Mouse (Mus musculus): Measurements from ENCODE around the gene Ypel2. TPM values are rescaled to one million over a fixed set of nuclear protein-coding genes. Genes with fewer than 3 reads are reported as not detected.

Ypel2 gene
- total and polyA plus RNA-seq, 2 experiments from 2014 or later = 4.5 to 6.3 TPM

DNA sequence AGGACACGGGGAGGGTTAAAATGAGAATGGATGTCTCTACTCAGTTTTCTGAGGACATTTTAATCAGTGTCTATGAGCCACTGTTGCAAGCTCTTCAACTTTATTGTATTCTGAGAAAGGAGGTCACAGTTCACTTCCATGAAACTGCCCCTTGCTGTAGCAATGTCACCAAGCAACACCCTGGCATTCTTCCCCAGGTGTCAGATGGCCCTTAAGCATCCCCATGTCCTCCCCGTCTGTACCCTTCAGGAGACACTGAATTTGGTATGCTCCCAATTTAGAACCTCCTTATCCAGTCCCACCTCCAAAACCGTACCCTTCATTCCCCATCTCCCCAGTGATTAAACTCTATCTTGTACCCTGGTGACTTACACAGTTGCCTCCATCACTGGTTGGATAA lies 8.5 kb downstream of the Ypel2 start:
- H3K36me3 ChIP-seq (ENCODE audit: insufficient read depth) = no peaks in the 10 kb centered on the region
- H3K9ac ChIP-seq = no peak overlapping the region
- no peaks in the 10 kb centered on the region for H3K27me3 ChIP-seq (ENCODE audit: insufficient read depth, low read length)
- ATAC-seq = no peak
- no peaks in the 10 kb centered on the region; the same call in 1 of the 2 replicates for H3K4me1 ChIP-seq (ENCODE audit: insufficient read depth)
- no peak for DNase-seq
- H3K4me2 ChIP-seq (ENCODE audit: low read depth) = no peak overlapping the region
- no peak overlapping the region for H3K4me3 ChIP-seq (ENCODE audit: low read depth, low read length)
- WGBS = 81% methylated on average over 3 of the region's 3 CpGs
- H3K9me3 ChIP-seq (ENCODE audit: low read length) = no peaks in the 10 kb centered on the region
- no peak overlapping the region for H3K27ac ChIP-seq (ENCODE audit: low read depth, low read length)
- TF ChIP-seq CTCF (IDR thresholded peaks at IDR 0.05; ENCODE audit: low read depth) = no peak

DNA sequence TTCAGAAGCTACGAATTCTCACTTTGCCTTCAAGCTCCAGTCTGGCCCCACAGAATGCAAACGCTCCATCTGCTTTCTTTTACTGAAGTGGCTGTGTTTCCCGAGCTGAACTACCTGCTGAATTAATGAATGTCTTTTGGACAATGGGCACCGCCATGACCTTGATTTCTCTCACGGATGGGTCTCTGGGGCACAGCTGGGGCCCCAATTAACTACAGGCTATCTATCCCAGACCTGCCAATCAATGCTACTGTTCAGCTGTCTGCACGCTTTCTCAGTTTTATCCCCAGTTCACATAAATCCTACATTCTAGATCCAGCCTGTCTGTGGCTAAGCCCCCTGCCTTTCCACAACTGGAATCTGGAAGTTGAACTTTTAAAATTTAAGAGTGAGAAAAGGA lies 10.5 kb downstream of the Ypel2 start:
- no peaks in the 10 kb centered on the region for H3K4me1 ChIP-seq (ENCODE audit: insufficient read depth)
- H3K27ac ChIP-seq (ENCODE audit: low read depth, low read length) = no peak overlapping the region
- H3K36me3 ChIP-seq (ENCODE audit: insufficient read depth) = no peaks in the 10 kb centered on the region
- no peak for TF ChIP-seq CTCF (IDR thresholded peaks at IDR 0.05; ENCODE audit: low read depth)
- H3K27me3 ChIP-seq (ENCODE audit: insufficient read depth, low read length) = no peaks in the 10 kb centered on the region
- WGBS = 20% methylated on average over 6 of the region's 6 CpGs
- DNase-seq (no peak), ATAC-seq (no peak)
- H3K4me3 ChIP-seq (ENCODE audit: low read depth, low read length) = no peak overlapping the region
- no peak overlapping the region for H3K9ac ChIP-seq
- H3K9me3 ChIP-seq (ENCODE audit: low read length) = no peaks in the 10 kb centered on the region
- H3K4me2 ChIP-seq (ENCODE audit: low read depth) = no peak overlapping the region

DNA sequence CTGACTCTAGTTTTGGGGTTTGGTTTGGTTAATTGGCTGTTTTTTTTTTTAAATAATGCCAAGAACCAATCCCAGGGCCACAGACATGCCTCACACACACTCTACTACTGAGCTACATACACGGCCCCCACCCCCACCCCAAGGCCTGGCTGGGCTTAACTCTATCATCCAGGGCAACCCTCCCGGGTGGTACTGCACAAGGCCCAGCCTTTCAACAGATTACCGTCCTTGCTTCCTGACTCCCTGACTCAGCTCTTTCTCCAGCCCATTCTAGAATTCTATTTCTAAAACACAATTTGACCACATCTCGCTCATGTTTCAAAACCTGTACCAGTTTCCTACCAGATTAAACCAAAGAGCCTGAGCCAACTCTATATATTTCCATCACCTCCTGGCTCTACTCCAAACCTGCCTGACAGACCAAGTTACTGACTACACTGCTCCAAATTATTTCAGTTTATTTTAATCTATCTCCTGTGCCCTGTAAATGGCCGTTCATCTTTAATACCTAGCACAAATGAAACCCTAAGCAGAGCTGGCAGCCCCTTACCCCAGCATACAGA lies 12.2 kb downstream of the Ypel2 start:
- H3K4me1 ChIP-seq (ENCODE audit: insufficient read depth) = no peaks in the 10 kb centered on the region
- H3K4me3 ChIP-seq (ENCODE audit: low read depth, low read length) = no peak overlapping the region
- H3K9ac ChIP-seq = no peak overlapping the region
- 67% methylated on average over 5 of the region's 5 CpGs for WGBS
- H3K4me2 ChIP-seq (ENCODE audit: low read depth) = no peak overlapping the region
- ATAC-seq (no peak), DNase-seq (no peak)
- TF ChIP-seq CTCF (IDR thresholded peaks at IDR 0.05; ENCODE audit: low read depth) = no peak
- no peak overlapping the region for H3K27ac ChIP-seq (ENCODE audit: low read depth, low read length)
- H3K36me3 ChIP-seq (ENCODE audit: insufficient read depth) = no peaks in the 10 kb centered on the region
- H3K9me3 ChIP-seq (ENCODE audit: low read length) = no peaks in the 10 kb centered on the region
- no peaks in the 10 kb centered on the region for H3K27me3 ChIP-seq (ENCODE audit: insufficient read depth, low read length)

DNA sequence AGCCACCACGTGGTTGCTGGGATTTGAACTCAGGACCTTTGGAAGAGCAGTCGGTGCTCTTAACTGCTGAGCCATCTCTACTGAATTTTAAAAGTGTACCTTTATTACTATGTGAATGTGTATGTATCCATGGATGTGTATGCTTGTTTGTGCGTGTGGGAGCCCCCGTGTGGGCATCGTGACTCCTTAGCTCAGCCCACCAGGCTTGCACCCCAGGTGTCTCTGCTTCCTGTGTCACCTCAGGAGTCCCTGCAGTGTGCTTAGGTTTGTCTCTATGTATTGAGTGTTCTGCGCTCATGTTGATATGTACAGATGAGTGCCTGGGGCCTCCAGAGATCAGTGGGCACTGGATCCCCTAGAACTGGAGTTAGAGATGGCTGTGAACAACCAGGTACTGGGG lies 13.0 kb downstream of the Ypel2 start:
- 89% methylated on average over 6 of the region's 6 CpGs for WGBS
- no peak overlapping the region for H3K4me2 ChIP-seq (ENCODE audit: low read depth)
- ATAC-seq = no peak

DNA sequence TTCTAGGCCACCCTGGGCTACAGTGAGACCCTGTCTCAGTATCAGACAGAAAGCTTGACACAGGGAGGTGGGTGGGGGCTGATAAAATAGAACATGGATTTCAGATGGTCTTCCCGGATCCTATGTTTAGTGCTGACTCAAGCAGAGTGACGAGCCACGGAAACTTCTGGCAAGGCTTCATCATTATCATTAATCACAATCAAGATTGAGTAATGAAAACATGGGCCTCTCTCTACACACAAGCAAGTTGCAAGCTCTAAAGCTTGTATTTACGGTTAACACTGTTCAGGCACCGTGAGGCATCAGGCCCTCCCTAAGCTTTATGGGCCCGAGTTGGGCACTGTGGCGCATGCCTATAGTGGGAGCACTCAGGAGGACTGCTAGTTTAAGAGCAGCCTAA lies 13.7 kb downstream of the Ypel2 start:
- H3K9me3 ChIP-seq (ENCODE audit: low read length) = no peaks in the 10 kb centered on the region
- TF ChIP-seq CTCF (IDR thresholded peaks at IDR 0.05; ENCODE audit: low read depth) = no peak
- no peaks in the 10 kb centered on the region for H3K36me3 ChIP-seq (ENCODE audit: insufficient read depth)
- no peak overlapping the region for H3K4me2 ChIP-seq (ENCODE audit: low read depth)
- ATAC-seq (no peak), DNase-seq (no peak)
- no peak overlapping the region for H3K27ac ChIP-seq (ENCODE audit: low read depth, low read length)
- H3K4me3 ChIP-seq (ENCODE audit: low read depth, low read length) = no peak overlapping the region
- no peak overlapping the region for H3K9ac ChIP-seq
- 86% methylated on average over 7 of the region's 7 CpGs for WGBS
- no peaks in the 10 kb centered on the region for H3K27me3 ChIP-seq (ENCODE audit: insufficient read depth, low read length)
- H3K4me1 ChIP-seq (ENCODE audit: insufficient read depth) = no peaks in the 10 kb centered on the region

More for the DNA sequence above, 13.0 kb downstream of the Ypel2 start:
- no peak overlapping the region for H3K4me3 ChIP-seq (ENCODE audit: low read depth, low read length)
- no peak for DNase-seq
- H3K9me3 ChIP-seq (ENCODE audit: low read length) = no peaks in the 10 kb centered on the region
- H3K9ac ChIP-seq = no peak overlapping the region
- no peak for TF ChIP-seq CTCF (IDR thresholded peaks at IDR 0.05; ENCODE audit: low read depth)
- no peaks in the 10 kb centered on the region for H3K36me3 ChIP-seq (ENCODE audit: insufficient read depth)
- H3K27ac ChIP-seq (ENCODE audit: low read depth, low read length) = no peak overlapping the region
- no peaks in the 10 kb centered on the region for H3K27me3 ChIP-seq (ENCODE audit: insufficient read depth, low read length)
- no peaks in the 10 kb centered on the region for H3K4me1 ChIP-seq (ENCODE audit: insufficient read depth)

DNA sequence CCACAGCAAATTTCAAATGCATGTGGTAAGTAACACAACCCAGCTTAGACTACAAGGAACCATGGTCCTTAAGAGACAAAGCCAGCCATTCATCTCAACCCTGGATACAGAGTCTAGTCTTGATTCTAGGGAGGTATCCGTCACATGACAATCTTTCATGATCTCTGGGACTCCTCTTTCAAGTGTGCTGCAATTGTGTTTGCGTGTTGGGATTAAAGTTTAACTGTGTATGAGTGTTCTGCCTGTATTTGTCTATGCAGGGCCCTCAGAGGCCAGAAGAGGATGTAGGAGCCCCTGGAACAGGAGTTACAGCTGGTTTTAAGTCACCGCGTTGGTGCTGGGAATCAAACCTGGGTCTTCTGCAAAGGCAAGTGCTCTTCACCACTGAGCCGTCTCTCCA lies 16.3 kb downstream of the Ypel2 start:
- Histone ChIP-seq H3K36me3 (ENCODE audit: insufficient read depth) (no peaks in the 10 kb centered on the region), H3K27ac (ENCODE audit: low read depth, low read length) (no peak overlapping the region), H3K4me2 (ENCODE audit: low read depth) (no peak overlapping the region), H3K4me1 (ENCODE audit: insufficient read depth) (no peaks in the 10 kb centered on the region), H3K27me3 (ENCODE audit: insufficient read depth, low read length) (no peaks in the 10 kb centered on the region), H3K4me3 (ENCODE audit: low read depth, low read length) (no peak overlapping the region), H3K9me3 (ENCODE audit: low read length) (no peaks in the 10 kb centered on the region), H3K9ac (no peak overlapping the region)
- WGBS = 91% methylated on average over 5 of the region's 5 CpGs
- no peak for TF ChIP-seq CTCF (IDR thresholded peaks at IDR 0.05; ENCODE audit: low read depth)
- ATAC-seq (no peak), DNase-seq (no peak)

DNA sequence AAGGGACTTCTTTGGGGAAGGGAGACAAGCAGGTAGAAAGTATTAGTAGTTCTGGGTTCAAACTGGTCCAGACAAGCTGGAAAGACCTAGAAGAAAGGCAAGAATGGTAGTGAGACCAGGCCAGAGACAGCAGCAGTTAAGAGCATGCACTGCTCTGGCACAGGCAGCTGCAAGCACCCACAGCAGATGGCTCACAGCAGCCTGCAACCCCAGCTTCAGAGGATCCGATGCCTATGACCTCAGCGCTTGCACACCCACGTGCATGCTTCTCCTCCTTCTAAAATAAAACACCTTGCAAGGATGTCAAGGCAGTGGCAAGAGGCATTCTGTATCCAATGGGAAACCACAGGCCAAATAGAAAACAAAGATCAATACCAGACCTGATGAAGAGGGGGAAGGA lies 19.1 kb downstream of the Ypel2 start:
- no peak for TF ChIP-seq CTCF (IDR thresholded peaks at IDR 0.05; ENCODE audit: low read depth)
- H3K9ac ChIP-seq = no peak overlapping the region
- H3K4me3 ChIP-seq (ENCODE audit: low read depth, low read length) = no peak overlapping the region
- DNase-seq = no peak
- H3K27ac ChIP-seq (ENCODE audit: low read depth, low read length) = no peak overlapping the region
- ATAC-seq = no peak
- no peaks in the 10 kb centered on the region for H3K36me3 ChIP-seq (ENCODE audit: insufficient read depth)
- no peaks in the 10 kb centered on the region for H3K9me3 ChIP-seq (ENCODE audit: low read length)
- no peak overlapping the region for H3K4me2 ChIP-seq (ENCODE audit: low read depth)
- 0 out of 2 replicates have a peak, but pooled peaks cover 4% of the 10 kb centered on the region for H3K4me1 ChIP-seq (ENCODE audit: insufficient read depth)
- H3K27me3 ChIP-seq (ENCODE audit: insufficient read depth, low read length) = no peaks in the 10 kb centered on the region
- 76% methylated on average over 3 of the region's 3 CpGs for WGBS

Data from forebrain, postnatal 0 days (tissue).